Mouse (Mus musculus) CH12.LX (cell line): ENCODE measurements around the gene Serpine2. TPM values are rescaled to one million over a fixed set of nuclear protein-coding genes. Genes with fewer than 3 reads are reported as not detected.

Experiments
- DNase-seq: peaks from one replicate; pipeline ENCODE4 v3.0.0-alpha.2; 2013; ENCODE audit errors: extremely low read depth
- H3K27ac ChIP-seq: 2 replicates; pipeline ENCODE4 v1.5.1; 2012; ENCODE audit warnings: low read depth, mild to moderate bottlenecking, control low read depth, moderate library complexity; ENCODE audit not compliant: insufficient read depth
- H3K27me3 ChIP-seq: replicated peaks from 2 replicates; pipeline ENCODE3; 2012; ENCODE audit warnings: inconsistent platforms
- H3K36me3 ChIP-seq, 2 experiments: replicated peaks in 1 of 2; 2 replicates each; pipeline versions ENCODE3 to v1.6.1; 2012; ENCODE audit warnings: inconsistent platforms in 1 of 2, low read length in 1 of 2, mild to moderate bottlenecking in 1 of 2, mixed read lengths in 1 of 2, moderate library complexity in 1 of 2; ENCODE audit not compliant: control insufficient read depth in 1 of 2, insufficient read depth in 1 of 2
- H3K4me1 ChIP-seq, 2 experiments: 2 replicates each; pipeline ENCODE4 v1.6.1; 2012; ENCODE audit warnings: inconsistent platforms in 1 of 2, moderate library complexity in 1 of 2; ENCODE audit not compliant: insufficient read depth in 2 of 2, control insufficient read depth in 1 of 2
- H3K4me2 ChIP-seq: 2 replicates; pipeline ENCODE4 v1.6.1; 2012; ENCODE audit warnings: low read depth, mild to moderate bottlenecking, control low read depth; ENCODE audit not compliant: poor library complexity, insufficient read depth, severe bottlenecking
- H3K4me3 ChIP-seq, 3 experiments: fragments of 150-350 bp in 1 of 3; sonication (generic) in 1 of 3; replicated peaks in 1 of 3; 2 replicates each; pipeline versions ENCODE3 to v1.5.1; 2011 to 2012; ENCODE audit warnings: low read depth in 2 of 3, low read length in 2 of 3, mild to moderate bottlenecking in 2 of 3, moderate library complexity in 2 of 3, control low read depth in 1 of 3, improper control_type of control experiment in 1 of 3, inconsistent platforms in 1 of 3, mixed read lengths in 1 of 3; ENCODE audit not compliant: poor library complexity in 1 of 3
- H3K79me2 ChIP-seq: replicated peaks from 2 replicates; pipeline ENCODE4 v1.6.1; 2012; ENCODE audit warnings: mild to moderate bottlenecking, moderate library complexity; ENCODE audit not compliant: control insufficient read depth, poor library complexity, insufficient read depth, severe bottlenecking; ENCODE audit errors: extremely low read depth
- H3K9ac ChIP-seq: 2 replicates; pipeline ENCODE4 v1.6.1; 2012; ENCODE audit warnings: low read depth, mild to moderate bottlenecking, control low read depth, moderate library complexity; ENCODE audit not compliant: insufficient read depth
- H3K9me3 ChIP-seq: replicated peaks from 2 replicates; pipeline ENCODE3; 2012; ENCODE audit warnings: low read length, inconsistent platforms, mixed read lengths
- CHD1 ChIP-seq: IDR thresholded peaks from 2 replicates; pipeline ENCODE4 v1.6.1; 2012; ENCODE audit warnings: low read depth, low read length, improper control_type of control experiment, inconsistent platforms
- CHD2 ChIP-seq: IDR thresholded peaks from 2 replicates; pipeline ENCODE4 v1.6.1; 2011; ENCODE audit warnings: low read length, improper control_type of control experiment
- E2F4 ChIP-seq: IDR thresholded peaks from 2 replicates; pipeline ENCODE4 v1.6.1; 2011; ENCODE audit warnings: low read depth, low read length, improper control_type of control experiment; ENCODE audit not compliant: insufficient replicate concordance
- EP300 ChIP-seq: IDR thresholded peaks from 2 replicates; pipeline ENCODE4 v1.6.1; 2011; ENCODE audit warnings: low read length, improper control_type of control experiment
- ETS1 ChIP-seq: conservative IDR thresholded peaks from 2 replicates; pipeline ENCODE4 v1.6.1; 2012; ENCODE audit warnings: low read depth, mild to moderate bottlenecking, inconsistent platforms, low read length, improper control_type of control experiment, moderate library complexity
- GABPA ChIP-seq: IDR thresholded peaks from 2 replicates; pipeline ENCODE4 v1.6.1; 2012; ENCODE audit warnings: low read depth, low read length, improper control_type of control experiment, inconsistent platforms; ENCODE audit not compliant: insufficient replicate concordance
- HCFC1 ChIP-seq: IDR thresholded peaks from 2 replicates; pipeline ENCODE4 v1.6.1; 2012; ENCODE audit warnings: low read depth, mild to moderate bottlenecking, inconsistent platforms, low read length, improper control_type of control experiment
- IRF4 ChIP-seq: IDR thresholded peaks from 2 replicates; pipeline ENCODE4 v1.6.1; 2014; ENCODE audit warnings: low read depth, mild to moderate bottlenecking, inconsistent platforms, low read length, improper control_type of control experiment
- KAT2A ChIP-seq: IDR thresholded peaks from 2 replicates; pipeline ENCODE4 v1.6.1; 2012; ENCODE audit warnings: low read length, improper control_type of control experiment, inconsistent platforms; ENCODE audit not compliant: insufficient replicate concordance
- MAFK ChIP-seq: IDR thresholded peaks from 2 replicates; pipeline ENCODE4 v1.6.1; 2011; ENCODE audit warnings: low read length, improper control_type of control experiment; ENCODE audit not compliant: insufficient replicate concordance
- MAX ChIP-seq: IDR thresholded peaks from 2 replicates; pipeline ENCODE4 v1.6.1; 2011; ENCODE audit warnings: low read length, improper control_type of control experiment
- MAZ ChIP-seq: IDR thresholded peaks from 2 replicates; pipeline ENCODE4 v1.6.1; 2012; ENCODE audit warnings: low read depth, mild to moderate bottlenecking, inconsistent platforms, low read length, improper control_type of control experiment, moderate library complexity
- MEF2A ChIP-seq: IDR thresholded peaks from 2 replicates; pipeline ENCODE4 v1.6.1; 2014; ENCODE audit warnings: low read depth, mild to moderate bottlenecking, inconsistent platforms, low read length, improper control_type of control experiment, borderline replicate concordance
- MYC ChIP-seq: IDR thresholded peaks from 2 replicates; pipeline ENCODE4 v1.6.1; 2011; ENCODE audit warnings: low read depth, mild to moderate bottlenecking, improper control_type of control experiment, low read length
- NELFE ChIP-seq: IDR thresholded peaks from 2 replicates; pipeline ENCODE4 v1.6.1; 2011; ENCODE audit warnings: low read depth, low read length, improper control_type of control experiment
- PAX5 ChIP-seq: IDR thresholded peaks from 2 replicates; pipeline ENCODE4 v1.6.1; 2012; ENCODE audit warnings: low read length, inconsistent platforms, mixed read lengths
- POLR2AphosphoS2 ChIP-seq: IDR thresholded peaks from 2 replicates; pipeline ENCODE4 v1.6.1; 2011; ENCODE audit warnings: low read depth, low read length, improper control_type of control experiment
- RCOR1 ChIP-seq: conservative IDR thresholded peaks from 2 replicates; pipeline ENCODE4 v1.6.1; 2012; ENCODE audit warnings: low read depth, mild to moderate bottlenecking, inconsistent platforms, low read length, improper control_type of control experiment
- TBP ChIP-seq: conservative IDR thresholded peaks from 2 replicates; pipeline ENCODE4 v1.6.1; 2011; ENCODE audit warnings: low read depth, low read length, improper control_type of control experiment
- UBTF ChIP-seq: IDR thresholded peaks from 2 replicates; pipeline ENCODE4 v1.6.1; 2012; ENCODE audit warnings: low read depth, mild to moderate bottlenecking, inconsistent platforms, low read length, improper control_type of control experiment, moderate library complexity
- USF1 ChIP-seq: IDR thresholded peaks from 2 replicates; pipeline ENCODE4 v1.6.1; 2014; ENCODE audit warnings: low read depth, mild to moderate bottlenecking, inconsistent platforms, low read length, improper control_type of control experiment
- ZKSCAN1 ChIP-seq: IDR thresholded peaks from 2 replicates; pipeline ENCODE4 v1.6.1; 2012; ENCODE audit warnings: low read depth, inconsistent platforms, low read length, improper control_type of control experiment, borderline replicate concordance
- dilution Hi-C: fragments of 300-500 bp; cut with MboI; formaldehyde crosslinking; loops from 2 replicates; pipeline ENCODE4 v1.14.3; 2020; ENCODE audit warnings: low sequenced_read_pairs; ENCODE audit not compliant: extremely low pct_unique_long_range_greater_than_20kb, extremely low pct_ligation_motif_present
- in situ Hi-C: fragments of 300-500 bp; cut with MboI; formaldehyde crosslinking; loops from 3 replicates; pipeline ENCODE4 v1.14.3; 2019; ENCODE audit warnings: low sequenced_read_pairs, low pct_ligation_motif_present, low pct_unique_long_range_greater_than_20kb, mixed read lengths
- polyA plus RNA-seq: library from polyadenylated mRNA; unstranded; fragments of >175 nt; gene quantifications from 2 replicates; pipeline ENCODE4 v1.2.1, GENCODE M21; 2012; ENCODE audit warnings: low read depth; ENCODE audit not compliant: insufficient read length
- total RNA-seq, 2 experiments: library from RNA; depleted of rRNA; stranded (reverse); fragments of 300-350 nt in 1 of 2; fragments of >200 nt in 1 of 2; gene quantifications; 2 replicates each; pipeline ENCODE4 v1.2.3; 2012 to 2014

Serpine2 gene
- total and polyA plus RNA-seq, 3 experiments = 14.8 to 17.3 (median 15.1) TPM

GRCm38 (mm10) chr1:79905241-79905640 is 44.3 kb upstream of the Serpine2 start:
- Histone ChIP-seq H3K4me1 (no peaks in the 10 kb centered on the region), H3K4me3 (no peak overlapping the region), H3K9ac (no peak overlapping the region), H3K27ac (no peak overlapping the region), H3K9me3 (no peaks in the 10 kb centered on the region), H3K79me2 (no peaks in the 10 kb centered on the region), H3K4me2 (no peak overlapping the region), H3K27me3 (no peaks in the 10 kb centered on the region)
- in situ Hi-C loops = no loop called here
- no peak for DNase-seq
- dilution Hi-C loops = no loop called here
- no peak for TF ChIP-seq CHD1
- no peak for TF ChIP-seq KAT2A
- TF ChIP-seq, all 38 proteins: peak for 0
- no peaks in the 10 kb centered on the region for H3K36me3 ChIP-seq

- Histone ChIP-seq H3K9ac (no peak overlapping the region), H3K4me1 (0 out of 4 replicates have a peak, but pooled peaks cover 0 to 3% of the 10 kb centered on the region in 2 experiments), H3K4me3 (no peak overlapping the region), H3K9me3 (no peaks in the 10 kb centered on the region), H3K27me3 (no peaks in the 10 kb centered on the region), H3K79me2 (no peaks in the 10 kb centered on the region), H3K36me3 (no peaks in the 10 kb centered on the region), H3K27ac (no peak overlapping the region), H3K4me2 (no peak overlapping the region)
- in situ Hi-C loops (no loop called here), dilution Hi-C loops (no loop called here)
- DNase-seq = no peak
- TF ChIP-seq TBP (no peak), PAX5 (no peak), MAX (no peak), MAFK (no peak), UBTF (no peak), MYC (no peak), POLR2AphosphoS2 (no peak), RCOR1 (no peak), E2F4 (no peak), HCFC1 (no peak)
Observed at GRCm38 (mm10) chr1:79902901-79903300, 41.9 kb upstream of the Serpine2 start.

GRCm38 (mm10) chr1:79882648-79883047 is 21.7 kb upstream of the Serpine2 start:
- Histone ChIP-seq H3K4me1 (no peaks in the 10 kb centered on the region), H3K27me3 (no peaks in the 10 kb centered on the region), H3K27ac (no peak overlapping the region), H3K9ac (no peak overlapping the region), H3K9me3 (peaks cover 2% of the 10 kb centered on the region), H3K4me2 (no peak overlapping the region), H3K79me2 (no peaks in the 10 kb centered on the region), H3K36me3 (no peaks in the 10 kb centered on the region), H3K4me3 (no peak overlapping the region)
- dilution Hi-C loops (no loop called here), in situ Hi-C loops (no loop called here)
- no peak for DNase-seq
- TF ChIP-seq ETS1 = no peak
- TF ChIP-seq MYC = no peak
- TF ChIP-seq CHD2 = no peak
- TF ChIP-seq MEF2A = no peak
- TF ChIP-seq IRF4 = no peak
- TF ChIP-seq MAX = no peak
- TF ChIP-seq EP300 = no peak
- TF ChIP-seq USF1 = no peak
- TF ChIP-seq ZKSCAN1 = no peak
- no peak for TF ChIP-seq NELFE
- no peak for TF ChIP-seq MAZ
- no peak for TF ChIP-seq GABPA
